Mouse (Mus musculus) spleen, postnatal 10 days (tissue): ENCODE results near the gene A930004D18Rik.

Source experiments
- DNase-seq, 2 experiments: peaks; one replicate each; pipeline ENCODE4 v3.0.0; 2021 to 2022; ENCODE audit warnings: low spot score in 2 of 2

Gene A930004D18Rik

GRCm38 (mm10) chr2:18037491-18037890, at the start of gene A930004D18Rik:
Gene A930004D18Rik (minus strand): TSS chr2:18037737.
- DNase-seq = no peak

- DNase-seq = no peak
Measured at GRCm38 (mm10) chr2:18080182-18080860, 42.8 kb upstream of the A930004D18Rik start.

DNA sequence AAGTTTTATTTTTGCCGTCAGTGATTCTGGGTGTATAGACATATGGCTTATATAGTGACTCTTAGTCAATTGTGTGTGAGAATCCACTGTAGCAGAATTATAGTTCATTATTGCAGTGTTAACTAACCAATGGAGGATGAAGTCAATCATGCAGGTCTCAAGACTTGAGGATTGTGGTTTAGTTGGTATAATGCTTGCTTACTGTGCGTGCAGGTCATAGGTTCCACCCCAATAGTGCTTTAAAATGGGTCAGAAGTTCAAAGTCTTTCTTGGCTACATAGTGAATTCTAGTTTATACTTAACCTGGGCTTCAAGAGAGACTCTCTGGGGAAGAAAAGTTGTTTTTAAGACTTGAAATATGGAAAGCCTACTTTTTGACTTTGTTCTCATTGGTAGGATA, 34.4 kb upstream of the A930004D18Rik start:
- DNase-seq = no peak

DNA sequence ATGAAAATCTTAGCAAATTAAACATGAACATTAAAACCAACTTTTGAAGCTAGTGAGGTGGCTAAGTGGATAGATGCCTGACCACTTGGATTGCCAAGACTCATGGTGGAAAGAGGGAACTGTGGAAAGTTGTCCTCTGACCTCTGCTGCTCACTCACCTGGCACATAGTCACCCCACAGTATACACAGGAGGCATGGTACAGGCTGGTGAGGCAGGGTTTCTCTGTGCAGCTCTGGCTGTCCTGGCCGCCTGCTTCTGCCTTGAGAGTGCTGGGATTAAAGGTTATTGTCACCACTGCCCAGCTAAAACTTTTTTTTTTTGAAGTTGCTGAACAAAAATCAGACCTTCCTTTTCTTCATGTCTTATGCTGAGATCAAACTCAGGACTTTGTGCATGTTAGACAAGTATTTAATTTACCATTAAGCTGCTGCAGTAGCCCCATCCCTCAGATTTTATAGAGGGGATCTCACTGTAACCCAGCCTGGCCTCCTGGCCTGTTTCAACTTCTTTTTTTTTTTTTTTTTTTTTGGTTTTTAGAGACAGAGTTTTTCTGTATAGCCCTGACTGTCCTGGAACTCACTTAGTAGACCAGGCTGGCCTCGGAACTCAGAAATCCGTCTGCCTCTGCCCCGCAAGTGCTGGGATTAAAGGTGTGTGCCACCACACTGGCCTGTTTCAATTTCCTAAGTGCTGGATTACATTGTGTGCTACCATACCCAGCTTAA, 30.7 kb upstream of the A930004D18Rik start:
- DNase-seq = no peak

- no peak for DNase-seq
Measured at GRCm38 (mm10) chr2:18066436-18066835, 28.9 kb upstream of the A930004D18Rik start.

GRCm38 (mm10) chr2:18065708-18066030, 28.1 kb upstream of the A930004D18Rik start:
- DNase-seq = no peak

GRCm38 (mm10) chr2:18064941-18065707, 27.6 kb upstream of the A930004D18Rik start:
- DNase-seq = peak; percentile 79 to 88

GRCm38 (mm10) chr2:18064356-18064858, 26.9 kb upstream of the A930004D18Rik start:
- DNase-seq = peak; percentile 85 to 90

DNA sequence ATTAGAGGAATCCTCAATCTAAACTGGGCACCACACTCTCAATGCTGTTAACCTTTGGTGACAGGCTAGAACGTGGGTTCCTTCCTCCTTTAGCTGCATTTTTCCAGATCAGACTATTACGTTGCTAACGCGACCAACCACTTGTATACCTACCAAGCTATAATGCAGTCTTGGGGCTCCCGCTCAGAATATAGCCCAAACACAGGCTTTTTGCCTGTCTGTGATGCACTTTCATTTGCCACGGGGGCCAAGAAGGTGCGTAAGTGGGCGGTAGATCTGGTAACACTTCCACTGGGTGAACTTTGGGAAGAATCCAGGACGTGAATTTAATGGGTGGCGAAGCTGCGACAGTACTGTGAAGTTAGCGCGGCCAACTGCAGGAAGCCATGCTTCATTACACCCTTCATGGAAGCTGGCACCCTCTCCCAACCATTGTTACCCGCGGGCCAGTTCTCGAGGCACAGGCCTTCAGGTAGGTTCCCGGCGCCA, 26.3 kb upstream of the A930004D18Rik start:
- DNase-seq = peak; percentile 66 to 73

DNA sequence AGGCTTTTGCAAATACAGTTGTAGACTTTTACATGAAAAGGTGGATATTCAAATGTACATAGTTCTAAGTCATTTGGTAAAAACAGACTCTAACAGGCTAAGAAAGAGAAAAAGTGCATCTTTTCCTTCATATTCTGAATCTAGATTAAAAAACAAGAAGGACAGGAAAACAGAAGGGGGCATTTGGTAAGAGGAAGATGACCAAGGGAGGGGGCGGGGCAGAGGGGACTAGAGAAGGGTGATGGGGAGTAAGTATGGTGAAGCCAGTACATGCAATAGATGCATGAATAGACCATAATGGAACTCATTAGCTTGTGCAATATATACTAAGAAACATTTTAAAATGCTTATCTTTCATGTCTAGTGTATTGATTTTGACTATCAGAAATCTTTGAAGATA, 22.9 kb upstream of the A930004D18Rik start:
- DNase-seq = no peak

GRCm38 (mm10) chr2:18059891-18060290, 22.4 kb upstream of the A930004D18Rik start:
- no peak for DNase-seq

DNA sequence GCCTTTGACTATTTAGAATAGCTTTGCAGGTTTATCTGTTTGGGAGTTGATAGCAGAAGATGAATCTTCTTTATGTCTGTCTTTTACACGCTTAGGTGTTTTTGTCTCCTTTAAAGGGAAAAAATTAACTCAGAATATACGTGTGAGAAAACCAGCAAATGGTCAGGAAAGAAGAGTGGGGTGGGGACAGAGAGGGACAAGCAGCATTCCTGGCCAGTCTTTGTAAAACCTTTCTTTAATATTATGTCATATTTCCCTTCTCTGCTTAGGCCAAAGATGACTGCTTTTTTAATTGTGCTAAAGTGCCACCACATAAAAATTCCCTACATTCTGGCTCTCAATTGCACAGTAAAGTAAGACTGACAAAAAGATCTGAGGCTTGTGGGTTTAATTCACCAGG, 21.5 kb upstream of the A930004D18Rik start:
- DNase-seq = no peak

- DNase-seq = no peak
Measured at GRCm38 (mm10) chr2:18058146-18058708, 20.7 kb upstream of the A930004D18Rik start.

- peak; percentile 72 to 74 for DNase-seq
Measured at GRCm38 (mm10) chr2:18057336-18058145, 20.0 kb upstream of the A930004D18Rik start.

DNA sequence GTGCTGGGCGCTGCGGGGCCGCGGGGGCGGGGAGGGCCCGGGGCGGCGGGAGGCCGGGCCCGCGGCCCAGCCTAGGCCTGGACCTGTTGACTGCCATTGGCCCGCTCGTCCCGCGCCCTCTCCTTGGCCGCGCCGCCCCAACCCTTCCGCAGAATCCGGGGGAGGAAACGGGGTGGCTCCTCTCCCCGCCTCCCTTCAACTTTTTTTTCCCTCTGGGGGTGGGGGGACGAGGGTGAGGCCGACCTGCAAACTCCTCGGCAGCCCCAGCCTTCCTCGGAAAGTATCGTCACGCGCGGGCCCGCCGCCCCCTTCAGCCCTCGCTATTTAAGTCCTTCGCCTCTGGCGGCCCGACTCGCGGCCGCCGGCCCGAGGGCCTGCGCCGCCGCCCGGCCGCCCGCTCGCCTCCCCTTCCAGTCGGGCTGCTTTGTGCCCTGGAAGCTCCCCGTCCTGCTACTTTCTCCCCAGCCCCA, 19.3 kb upstream of the A930004D18Rik start:
- peak; percentile 86 to 88 for DNase-seq

- peak; percentile 95 to 96 for DNase-seq
Measured at GRCm38 (mm10) chr2:18055929-18056785, 18.6 kb upstream of the A930004D18Rik start.

- peak in 1 of 2 experiments; percentile 32 for DNase-seq
Measured at GRCm38 (mm10) chr2:18055016-18055928, 17.7 kb upstream of the A930004D18Rik start, which contains the start of gene Mllt10. Gene Mllt10 (plus strand): TSS chr2:18055237.

DNA sequence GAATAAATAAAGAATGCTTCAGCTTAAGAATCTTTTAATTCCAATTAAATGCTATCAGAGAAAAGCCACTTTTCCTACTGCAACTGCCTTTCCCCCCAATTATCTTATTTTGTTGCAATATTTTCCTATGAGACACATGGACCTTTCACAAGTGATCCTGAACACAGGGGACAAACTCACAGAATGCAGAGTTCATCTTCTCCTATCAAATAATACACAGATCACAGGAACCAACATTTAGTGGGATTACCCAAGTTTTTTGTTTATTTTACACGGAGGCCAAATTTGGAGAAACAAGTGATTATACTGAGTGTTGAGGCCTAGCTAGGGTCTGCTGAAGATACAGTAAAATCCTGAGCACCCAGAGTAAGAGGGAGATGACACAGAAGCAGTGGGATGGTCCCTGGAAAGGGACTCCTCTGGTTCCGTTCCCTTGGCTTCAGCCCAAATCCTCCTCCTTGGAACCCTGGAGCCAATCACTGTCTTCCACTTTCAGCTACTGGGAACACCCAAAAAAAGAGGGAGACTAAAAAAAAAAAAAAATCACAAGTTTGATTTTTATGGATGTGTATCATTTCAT, 16.5 kb upstream of the A930004D18Rik start:
- no peak for DNase-seq
